Mouse (Mus musculus) heart, postnatal 0 days (tissue): ENCODE results near the gene Kcnmb1.

Experiments used
- CTCF ChIP-seq: IDR thresholded peaks from 2 replicates; pipeline ENCODE4 v1.5.1; 2016; ENCODE audit warnings: antibody characterized with exemption, control low read depth, low read depth
- EP300 ChIP-seq: IDR thresholded peaks from 2 replicates; pipeline ENCODE4 v1.6.1; 2016; ENCODE audit warnings: antibody characterized with exemption, low read depth

- TF ChIP-seq CTCF (no peak), EP300 (no peak)
Observed at GRCm38 (mm10) chr11:33969199-33969598, 6.4 kb downstream of the Kcnmb1 start.
